Mouse (Mus musculus): Measurements from ENCODE around the gene Creb3l1.

DNA sequence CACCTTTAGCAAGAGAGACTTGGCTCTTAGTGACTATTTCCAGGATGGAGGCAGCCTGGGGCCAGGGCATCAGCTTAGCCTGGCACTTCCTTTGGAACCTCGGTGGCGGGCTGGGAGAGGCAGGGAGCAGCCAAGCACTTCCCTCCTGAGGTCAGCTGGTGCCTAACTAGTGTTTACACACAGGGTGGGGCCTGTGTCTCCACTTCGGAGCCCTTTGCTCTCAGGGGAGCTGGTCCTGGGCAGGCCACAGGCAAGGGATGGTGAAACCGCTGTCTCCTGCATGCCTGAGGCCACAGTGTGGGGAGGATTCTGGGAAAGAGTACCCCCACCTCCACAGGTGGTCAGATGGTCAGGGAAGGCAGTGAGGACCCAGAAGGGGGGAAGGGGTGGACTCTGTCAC, 23.3 kb upstream of the Creb3l1 start:
- TF ChIP-seq POLR2A (IDR thresholded peaks at IDR 0.05; ENCODE audit: insufficient read depth, low read depth, low read length) (no peak), EP300 (IDR thresholded peaks at IDR 0.05; ENCODE audit: insufficient read depth, low read depth, low read length) (no peak)

All from heart, adult 2 months (tissue).